Mouse (Mus musculus): ENCODE data around the gene Cga.
A peak's percentile ranks its signal among the peaks of the same experiment; 100 is the strongest.
"Not testable (repeated sequence)": the region's sequence is repeated elsewhere in the genome, so short reads cannot be mapped to it uniquely, and the experiment has no call there.

Cga gene

GRCm38 (mm10) chr4:34898497-34898896, 4.9 kb downstream of the Cga start:
- DNase-seq = no peak

GRCm38 (mm10) chr4:34899322-34899721, 5.7 kb downstream of the Cga start:
- no peak for DNase-seq

- DNase-seq = no peak
Measured at GRCm38 (mm10) chr4:34900155-34900554, 6.6 kb downstream of the Cga start.

GRCm38 (mm10) chr4:34901166-34901565, 7.6 kb downstream of the Cga start:
- DNase-seq = no peak

GRCm38 (mm10) chr4:34901582-34901981, 8.0 kb downstream of the Cga start:
- not testable (repeated sequence) for DNase-seq

- no peak for DNase-seq
Measured at GRCm38 (mm10) chr4:34905396-34905795, 11.8 kb downstream of the Cga start.

GRCm38 (mm10) chr4:34906151-34906550, 12.6 kb downstream of the Cga start:
- no peak for DNase-seq

- no peak for DNase-seq
Measured at GRCm38 (mm10) chr4:34907026-34907425, 13.4 kb downstream of the Cga start.

- no peak for DNase-seq
Measured at GRCm38 (mm10) chr4:34908127-34908526, 14.5 kb downstream of the Cga start.

- no peak for DNase-seq
Measured at GRCm38 (mm10) chr4:34911401-34911800, 17.8 kb downstream of the Cga start.

- DNase-seq = no peak
Measured at GRCm38 (mm10) chr4:34912171-34912570, 18.6 kb downstream of the Cga start.

- DNase-seq = no peak
Measured at GRCm38 (mm10) chr4:34917400-34917799, 23.8 kb downstream of the Cga start.

GRCm38 (mm10) chr4:34922177-34922870, 28.7 kb downstream of the Cga start:
- DNase-seq = peak; percentile 24

GRCm38 (mm10) chr4:34928386-34928785, 34.8 kb downstream of the Cga start:
- not testable (repeated sequence) for DNase-seq

GRCm38 (mm10) chr4:34941046-34941445, 47.5 kb downstream of the Cga start:
- DNase-seq = no peak

- no peak for DNase-seq
Measured at GRCm38 (mm10) chr4:34947181-34947580, 53.6 kb downstream of the Cga start.

GRCm38 (mm10) chr4:34953716-34954115, 60.1 kb downstream of the Cga start:
- no peak for DNase-seq
